Mouse (Mus musculus): ENCODE results near the gene Rundc1. TPM values are rescaled to one million over a fixed set of nuclear protein-coding genes. Genes with fewer than 3 reads are reported as not detected.

Gene Rundc1
- total and polyA plus RNA-seq, 3 experiments: 6.8 to 13.5 (median 10.7) TPM

GRCm38 (mm10) chr11:101433396-101433795 lies 8.5 kb downstream of the Rundc1 start:
- Histone ChIP-seq H3K9ac (ENCODE audit: insufficient read depth, low read depth) (no peak overlapping the region), H3K27me3 (replicated peaks) (no peaks in the 10 kb centered on the region), H3K4me2 (ENCODE audit: insufficient read depth, low read depth, poor library complexity, severe bottlenecking) (no peak overlapping the region), H3K4me1 (ENCODE audit: control insufficient read depth in 1 of 2, insufficient read depth in 2 of 2) (no peaks in the 10 kb centered on the region), H3K79me2 (replicated peaks; ENCODE audit: control insufficient read depth, extremely low read depth, insufficient read depth, poor library complexity, severe bottlenecking) (no peaks in the 10 kb centered on the region), H3K27ac (ENCODE audit: insufficient read depth, low read depth) (no peak overlapping the region), H3K36me3 (replicated peaks in 1 of 2; ENCODE audit: control insufficient read depth in 1 of 2, insufficient read depth in 1 of 2, low read length in 1 of 2) (peaks cover 56 to 79% of the 10 kb centered on the region in 2 experiments), H3K4me3 (replicated peaks in 1 of 3; ENCODE audit: low read depth in 2 of 3, low read length in 2 of 3, poor library complexity in 1 of 3) (no peak overlapping the region), H3K9me3 (replicated peaks; ENCODE audit: low read length) (peaks cover 2% of the 10 kb centered on the region)
- in situ Hi-C loops (cut with MboI; ENCODE audit: low pct_ligation_motif_present, low pct_unique_long_range_greater_than_20kb, low sequenced_read_pairs): no loop called here
- DNase-seq (ENCODE audit: extremely low read depth): no peak
- dilution Hi-C loops (cut with MboI; ENCODE audit: extremely low pct_ligation_motif_present, extremely low pct_unique_long_range_greater_than_20kb, low sequenced_read_pairs): no loop called here
- TF ChIP-seq KAT2A (IDR thresholded peaks at IDR 0.05; ENCODE audit: insufficient replicate concordance, low read length): no peak
- no peak for TF ChIP-seq SIN3A (IDR thresholded peaks at IDR 0.05; ENCODE audit: low read length)
- TF ChIP-seq MAZ (IDR thresholded peaks at IDR 0.05; ENCODE audit: low read depth, low read length): no peak
- TF ChIP-seq GABPA (IDR thresholded peaks at IDR 0.05; ENCODE audit: insufficient replicate concordance, low read depth, low read length): no peak
- TF ChIP-seq ZKSCAN1 (IDR thresholded peaks at IDR 0.05; ENCODE audit: borderline replicate concordance, low read depth, low read length): no peak
- TF ChIP-seq ZNF384 (IDR thresholded peaks at IDR 0.05; ENCODE audit: low read depth, low read length): no peak
- TF ChIP-seq CTCF (conservative IDR thresholded peaks at IDR 0.05 in 1 of 2, IDR thresholded peaks at IDR 0.05 in 1 of 2; ENCODE audit: low read depth in 2 of 2, low read length in 2 of 2): no peak
- no peak for TF ChIP-seq CHD2 (IDR thresholded peaks at IDR 0.05; ENCODE audit: low read length)
- TF ChIP-seq CHD1 (IDR thresholded peaks at IDR 0.05; ENCODE audit: low read depth, low read length): no peak
- no peak for TF ChIP-seq MYC (IDR thresholded peaks at IDR 0.05; ENCODE audit: low read depth, low read length)

GRCm38 (mm10) chr11:101435831-101436230 lies 10.9 kb downstream of the Rundc1 start:
- Histone ChIP-seq H3K36me3 (replicated peaks in 1 of 2; ENCODE audit: control insufficient read depth in 1 of 2, insufficient read depth in 1 of 2, low read length in 1 of 2) (peaks cover 45 to 55% of the 10 kb centered on the region in 2 experiments), H3K9ac (ENCODE audit: insufficient read depth, low read depth) (no peak overlapping the region), H3K79me2 (replicated peaks; ENCODE audit: control insufficient read depth, extremely low read depth, insufficient read depth, poor library complexity, severe bottlenecking) (no peaks in the 10 kb centered on the region), H3K4me2 (ENCODE audit: insufficient read depth, low read depth, poor library complexity, severe bottlenecking) (no peak overlapping the region), H3K4me3 (replicated peaks in 1 of 3; ENCODE audit: low read depth in 2 of 3, low read length in 2 of 3, poor library complexity in 1 of 3) (no peak overlapping the region), H3K4me1 (ENCODE audit: control insufficient read depth in 1 of 2, insufficient read depth in 2 of 2) (no peaks in the 10 kb centered on the region), H3K9me3 (replicated peaks; ENCODE audit: low read length) (no peaks in the 10 kb centered on the region), H3K27ac (ENCODE audit: insufficient read depth, low read depth) (no peak overlapping the region), H3K27me3 (replicated peaks) (no peaks in the 10 kb centered on the region)
- in situ Hi-C loops (cut with MboI; ENCODE audit: low pct_ligation_motif_present, low pct_unique_long_range_greater_than_20kb, low sequenced_read_pairs) (no loop called here), dilution Hi-C loops (cut with MboI; ENCODE audit: extremely low pct_ligation_motif_present, extremely low pct_unique_long_range_greater_than_20kb, low sequenced_read_pairs) (no loop called here)
- no peak for DNase-seq (ENCODE audit: extremely low read depth)
- no peak for TF ChIP-seq ELF1 (IDR thresholded peaks at IDR 0.05; ENCODE audit: low read depth, low read length)
- no peak for TF ChIP-seq BHLHE40 (IDR thresholded peaks at IDR 0.05; ENCODE audit: low read depth, low read length)
- TF ChIP-seq E2F4 (IDR thresholded peaks at IDR 0.05; ENCODE audit: insufficient replicate concordance, low read depth, low read length): no peak
- no peak for TF ChIP-seq USF2 (conservative IDR thresholded peaks at IDR 0.05; ENCODE audit: low read depth, low read length)
- no peak for TF ChIP-seq ZMIZ1 (IDR thresholded peaks at IDR 0.05; ENCODE audit: low read depth, low read length)
- no peak for TF ChIP-seq KAT2A (IDR thresholded peaks at IDR 0.05; ENCODE audit: insufficient replicate concordance, low read length)
- no peak for TF ChIP-seq MAX (IDR thresholded peaks at IDR 0.05; ENCODE audit: low read length)
- no peak for TF ChIP-seq MEF2A (IDR thresholded peaks at IDR 0.05; ENCODE audit: borderline replicate concordance, low read depth, low read length)
- TF ChIP-seq ZC3H11A (IDR thresholded peaks at IDR 0.05; ENCODE audit: low read depth, low read length): no peak
- no peak for TF ChIP-seq TBP (conservative IDR thresholded peaks at IDR 0.05; ENCODE audit: low read depth, low read length)
- no peak for TF ChIP-seq NELFE (IDR thresholded peaks at IDR 0.05; ENCODE audit: low read depth, low read length)
- no peak for TF ChIP-seq CTCF (conservative IDR thresholded peaks at IDR 0.05 in 1 of 2, IDR thresholded peaks at IDR 0.05 in 1 of 2; ENCODE audit: low read depth in 2 of 2, low read length in 2 of 2)
- no peak for TF ChIP-seq CHD1 (IDR thresholded peaks at IDR 0.05; ENCODE audit: low read depth, low read length)
- TF ChIP-seq IRF4 (IDR thresholded peaks at IDR 0.05; ENCODE audit: low read depth, low read length): no peak
- no peak for TF ChIP-seq ZNF384 (IDR thresholded peaks at IDR 0.05; ENCODE audit: low read depth, low read length)
- no peak for TF ChIP-seq ZKSCAN1 (IDR thresholded peaks at IDR 0.05; ENCODE audit: borderline replicate concordance, low read depth, low read length)
- TF ChIP-seq HCFC1 (IDR thresholded peaks at IDR 0.05; ENCODE audit: low read depth, low read length): no peak
- TF ChIP-seq TCF12 (IDR thresholded peaks at IDR 0.05; ENCODE audit: low read depth, low read length): no peak
- TF ChIP-seq POLR2AphosphoS2 (IDR thresholded peaks at IDR 0.05; ENCODE audit: low read depth, low read length): no peak
- no peak for TF ChIP-seq MXI1 (IDR thresholded peaks at IDR 0.05; ENCODE audit: low read depth, low read length)

All from CH12.LX (cell line).